Mouse (Mus musculus) liver, adult (tissue): ENCODE measurements around the gene Catsper2.

Experiments used
- GATA4 ChIP-seq: IDR thresholded peaks from 2 replicates; pipeline ENCODE4 v1.6.1; 2014; ENCODE audit warnings: mild to moderate bottlenecking, low read length; ENCODE audit not compliant: insufficient replicate concordance

Catsper2 gene

DNA sequence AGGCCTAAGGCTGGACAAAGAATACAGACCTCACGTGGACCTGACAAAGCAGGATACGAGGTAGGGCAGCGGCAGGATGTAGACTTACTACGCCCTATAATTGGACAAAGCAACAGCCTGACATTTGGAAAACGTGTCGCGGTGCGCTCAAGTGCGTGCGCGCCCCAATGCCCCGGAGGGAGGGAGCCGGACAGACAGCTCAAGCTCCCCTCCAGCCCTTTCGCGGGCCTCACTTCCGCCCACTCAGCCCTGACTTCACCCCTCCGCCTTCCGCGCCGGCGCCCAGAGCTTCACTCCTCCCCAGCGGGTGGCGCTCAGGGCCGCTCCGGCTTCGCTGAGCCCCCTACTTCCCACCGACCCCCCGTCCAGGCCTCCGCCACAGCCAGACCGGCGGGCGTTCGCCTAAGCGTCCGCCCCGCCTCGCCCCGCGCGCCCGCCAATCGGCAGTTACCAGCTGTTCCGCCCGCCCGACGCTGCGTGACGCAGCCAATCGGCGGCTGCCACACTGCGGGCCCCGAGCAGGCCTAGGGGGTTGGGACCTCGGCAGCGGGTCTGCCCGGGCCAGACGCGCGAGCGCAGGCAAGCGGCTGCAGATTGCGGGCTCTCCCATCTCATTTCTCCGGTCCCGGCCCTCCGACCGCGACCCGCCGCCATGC, at the start of gene Catsper2, which contains the start of gene Pdia3:
TSS of gene Catsper2 (minus strand) at position 406 of the 656 bp plus-strand sequence.
TSS of gene Pdia3 (plus strand) at position 389 of the 656 bp plus-strand sequence.
- no peak for TF ChIP-seq GATA4

DNA sequence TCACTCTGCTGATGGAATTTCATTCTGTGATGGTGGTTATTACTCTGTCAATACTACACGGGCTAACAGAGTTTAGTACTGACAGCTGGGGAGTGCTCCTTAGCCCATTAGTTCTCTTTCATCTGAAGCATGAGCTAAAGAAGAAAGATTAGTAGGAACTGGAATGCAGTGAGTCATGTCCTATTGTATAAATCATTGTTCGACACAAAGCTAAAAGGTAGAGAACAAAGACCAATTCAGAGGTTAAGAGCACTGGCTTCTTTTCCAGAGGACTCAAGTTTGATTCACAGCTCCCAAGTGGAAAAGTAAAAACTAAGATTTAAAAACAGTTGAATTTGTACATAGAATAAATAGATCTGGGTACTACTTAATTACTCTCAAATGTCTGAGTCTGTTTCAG, 46.5 kb upstream of the Catsper2 start:
- no peak for TF ChIP-seq GATA4

DNA sequence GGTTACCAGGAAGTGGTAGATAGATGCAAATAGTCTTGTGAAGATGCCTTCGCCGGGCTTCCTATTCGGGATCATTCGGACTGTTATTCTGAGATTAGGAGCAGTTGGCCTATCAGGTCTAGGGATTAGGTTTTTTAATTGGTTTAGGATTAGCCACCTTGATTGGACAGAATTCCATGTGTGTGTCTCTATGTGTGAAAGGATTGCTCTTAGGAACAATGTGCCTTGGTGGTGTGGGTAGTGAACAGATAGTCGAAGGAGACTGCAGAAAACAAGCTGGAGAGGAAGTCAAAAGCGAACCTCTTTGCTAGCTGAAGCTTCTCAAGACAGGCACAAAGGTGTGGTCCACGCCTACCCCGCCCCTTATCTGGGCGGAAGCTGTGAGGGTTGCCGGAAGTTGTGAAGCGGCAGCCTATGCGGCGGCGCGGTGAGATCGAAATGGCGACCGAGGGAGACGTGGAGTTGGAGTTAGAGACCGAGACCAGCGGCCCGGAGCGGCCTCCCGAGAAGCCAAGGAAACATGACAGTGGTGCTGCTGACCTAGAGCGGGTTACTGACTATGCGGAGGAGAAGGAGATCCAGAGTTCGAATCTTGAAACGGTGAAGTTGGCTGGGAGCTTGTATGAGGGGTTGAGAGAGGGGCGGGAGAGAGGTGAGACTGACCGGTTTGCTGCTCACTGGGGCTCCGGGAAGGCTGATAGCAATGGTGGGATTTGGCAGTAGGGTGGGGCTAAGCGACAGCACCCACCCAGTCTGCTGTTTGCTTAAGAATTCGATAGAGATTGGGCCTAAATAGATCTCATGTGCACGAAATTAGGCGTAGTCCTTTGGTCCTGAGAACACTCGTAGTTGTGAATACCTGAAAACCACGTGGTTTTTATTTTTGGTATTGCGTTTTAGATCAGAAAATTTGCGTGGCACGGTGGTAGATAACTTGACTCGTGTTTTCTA, 43.4 kb upstream of the Catsper2 start, which contains the start of gene Serinc4:
TSS of gene Serinc4 (minus strand) at position 90 of the 951 bp plus-strand sequence.
- peak; percentile 82; the same call in 1 of the 2 replicates for TF ChIP-seq GATA4

DNA sequence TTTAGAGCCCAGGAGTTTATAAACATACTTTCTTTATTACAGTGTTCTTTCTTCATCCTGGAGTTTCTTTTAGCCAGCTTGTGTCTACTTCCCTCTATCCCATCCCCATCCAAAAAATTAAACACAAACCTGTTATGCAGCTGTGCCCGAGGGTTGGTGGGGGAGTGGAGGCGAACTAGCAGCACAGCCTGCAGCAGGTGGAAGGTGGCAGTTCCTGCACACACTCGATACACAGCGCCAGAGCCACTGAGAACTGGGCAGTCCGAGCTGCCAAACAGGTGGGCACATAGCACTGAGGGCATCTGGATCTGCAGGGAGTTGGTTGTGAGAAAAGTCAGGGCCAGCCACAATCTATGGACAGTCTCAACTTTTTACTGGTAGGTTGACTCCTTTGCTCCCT, 41.9 kb upstream of the Catsper2 start:
- no peak for TF ChIP-seq GATA4

DNA sequence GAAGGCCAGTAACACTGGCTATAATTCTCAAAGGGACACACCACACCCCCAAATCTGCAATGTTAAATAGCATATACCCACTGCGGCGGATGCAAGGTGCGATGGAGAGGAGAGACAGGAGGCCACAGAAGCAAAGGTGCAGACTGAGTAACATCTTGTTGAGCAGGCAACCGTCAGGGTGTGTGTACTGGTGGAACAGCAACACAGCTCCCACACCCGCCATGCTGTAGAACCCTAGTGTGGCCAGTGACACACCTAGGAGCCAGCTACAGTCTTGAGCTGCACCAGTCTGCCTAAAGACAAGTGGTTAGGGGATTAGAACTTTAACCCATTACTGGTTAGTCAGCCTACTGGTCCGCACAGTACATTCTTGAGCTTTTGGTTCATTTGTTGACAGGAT, 40.3 kb upstream of the Catsper2 start:
- TF ChIP-seq GATA4, result no peak

DNA sequence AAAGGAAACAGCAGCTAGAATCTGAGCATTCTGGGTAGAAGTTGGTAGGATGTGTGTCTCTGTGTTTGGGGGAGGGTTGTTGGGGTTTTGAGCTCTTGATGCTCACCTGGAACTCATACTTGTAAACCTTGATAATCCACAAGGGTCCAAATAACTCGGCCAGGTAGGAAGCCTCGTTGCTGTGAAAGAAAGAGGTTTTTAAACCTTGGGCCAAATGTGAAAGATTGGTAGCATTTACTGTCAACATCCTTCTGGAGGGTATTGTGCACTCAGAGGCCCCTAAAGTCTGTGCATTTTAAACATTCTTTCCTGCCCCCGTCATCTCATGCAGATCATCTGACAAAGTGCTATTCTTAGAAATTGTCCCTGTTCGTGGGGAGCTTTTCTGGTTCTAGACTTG, 39.4 kb upstream of the Catsper2 start, which contains the start of gene Hypk:
TSS of gene Hypk (plus strand) at position 301 of the 400 bp plus-strand sequence.
- TF ChIP-seq GATA4, result no peak

DNA sequence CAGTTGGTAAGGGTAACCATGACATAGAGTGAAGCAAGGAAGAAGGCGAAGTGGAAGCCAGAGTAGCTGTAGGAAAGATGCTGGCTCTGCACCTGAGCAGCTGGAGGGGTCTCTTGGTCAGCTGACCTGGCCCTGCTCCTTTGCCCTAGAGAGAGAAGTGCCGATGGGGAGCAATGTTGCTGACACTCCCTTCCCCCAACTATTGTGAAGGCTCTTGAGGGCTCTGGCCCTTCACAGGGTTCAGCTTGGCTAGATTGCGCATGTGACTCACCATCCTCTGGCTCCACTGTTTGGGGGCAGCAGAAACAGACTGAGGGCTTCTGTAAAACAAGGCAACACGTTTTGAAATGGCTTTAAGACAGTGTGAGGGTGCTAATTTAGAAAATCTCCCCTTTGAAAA, 38.8 kb upstream of the Catsper2 start:
- no peak for TF ChIP-seq GATA4

DNA sequence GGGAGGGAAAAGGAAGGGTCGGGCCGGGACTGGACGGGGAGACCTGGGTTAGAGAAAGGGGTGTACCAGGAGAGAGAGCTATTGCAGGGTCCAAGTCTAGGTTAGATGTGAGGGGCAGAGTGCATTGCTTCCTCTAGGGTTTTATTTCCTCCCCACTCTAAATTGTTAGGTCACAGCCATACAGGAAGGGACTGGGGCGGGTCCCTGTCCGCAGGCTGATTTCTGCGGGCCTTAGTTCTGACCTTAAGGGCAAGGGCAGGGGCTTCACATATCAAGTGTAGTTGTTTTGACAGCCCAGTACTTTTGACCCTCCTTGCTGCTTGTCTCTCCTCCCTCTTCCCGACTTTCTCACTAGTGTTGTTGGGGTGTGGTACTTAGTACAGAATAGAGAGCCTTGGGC, 36.5 kb upstream of the Catsper2 start:
- TF ChIP-seq GATA4, result no peak

DNA sequence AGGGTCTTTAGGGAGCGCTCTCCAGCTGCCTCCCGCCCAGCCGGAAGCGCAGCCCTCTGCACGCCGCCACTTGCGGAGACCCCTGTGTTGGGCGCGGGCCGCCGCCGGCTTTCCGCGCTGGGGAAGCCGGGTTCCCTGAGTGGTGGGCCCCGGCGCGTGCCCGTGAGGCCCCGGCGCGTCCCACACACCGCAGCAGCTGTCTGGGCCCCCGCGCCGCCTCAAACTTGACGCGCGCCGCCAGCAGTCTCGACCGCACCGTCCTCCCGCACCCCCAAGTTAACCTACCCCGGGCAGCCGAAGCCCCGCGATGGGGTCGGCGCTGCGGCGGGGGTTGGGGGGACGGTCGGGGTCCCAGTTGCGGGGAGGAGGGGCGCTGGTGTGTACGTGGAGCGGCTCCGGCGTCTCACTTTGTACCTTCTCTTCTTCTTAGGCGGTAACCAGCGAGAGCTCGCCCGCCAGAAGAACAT, 36.0 kb upstream of the Catsper2 start:
- no peak for TF ChIP-seq GATA4

DNA sequence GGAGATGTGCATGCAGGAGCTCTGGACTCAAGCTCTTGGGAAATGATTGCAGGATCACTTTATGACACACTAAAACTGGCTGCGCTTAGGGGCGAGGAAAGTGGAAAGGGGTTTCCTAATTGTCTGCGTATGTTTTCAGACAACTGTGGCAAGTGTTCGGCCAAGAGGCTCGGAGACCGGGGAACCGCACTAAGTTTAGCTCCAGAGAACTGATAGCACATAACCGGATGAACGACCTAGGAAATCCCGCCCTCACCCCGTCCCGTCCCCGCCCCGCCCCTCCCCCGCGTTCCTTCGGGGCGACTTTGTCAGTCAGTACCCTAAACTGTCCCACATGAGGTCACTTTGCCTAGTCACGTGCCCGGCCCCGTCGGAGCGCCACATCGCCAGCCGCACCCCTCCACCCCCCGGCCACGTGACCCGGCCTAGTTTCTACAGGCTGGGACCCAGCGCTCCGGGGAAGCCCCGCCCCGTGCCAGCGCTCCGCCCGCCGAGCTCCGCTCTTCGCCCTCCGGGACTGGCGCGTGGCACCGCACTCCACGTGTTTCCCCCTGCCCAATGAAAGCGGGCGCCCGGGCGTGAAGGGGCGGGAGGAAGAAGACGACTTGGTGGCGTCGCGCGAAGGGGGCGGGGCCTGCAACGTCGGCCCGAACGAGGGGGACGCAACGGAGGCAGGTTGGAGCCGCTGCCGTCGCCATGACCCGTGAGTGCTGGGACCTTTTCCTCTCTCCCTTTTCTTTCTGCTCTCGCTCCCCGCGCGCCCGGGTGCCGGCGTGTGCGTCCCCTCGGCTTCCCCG, 35.3 kb upstream of the Catsper2 start, which contains the start of gene Serf2:
TSS of gene Serf2 (plus strand) at position 457 of the 797 bp plus-strand sequence.
- peak; percentile 87; the same call in 1 of the 2 replicates for TF ChIP-seq GATA4

DNA sequence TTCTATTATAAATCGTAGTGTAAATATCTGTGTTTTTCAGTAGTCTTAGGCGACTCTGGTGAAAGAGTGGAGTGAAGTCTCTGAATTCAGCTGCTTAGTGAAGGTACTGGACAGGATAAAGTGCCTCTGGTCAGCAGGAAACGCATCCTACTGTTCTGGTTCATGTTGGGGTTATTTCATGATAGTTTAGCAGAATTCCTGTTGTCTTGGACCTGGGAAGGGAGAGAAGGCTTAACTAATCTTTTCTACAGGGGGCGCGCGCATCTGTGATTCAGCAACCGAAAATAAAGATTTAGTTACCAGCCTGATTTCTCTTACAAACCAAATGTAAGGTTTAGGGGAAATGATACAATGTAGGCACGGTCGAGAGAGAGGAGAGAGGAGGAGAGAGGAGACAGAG, 34.5 kb upstream of the Catsper2 start:
- TF ChIP-seq GATA4, result no peak

DNA sequence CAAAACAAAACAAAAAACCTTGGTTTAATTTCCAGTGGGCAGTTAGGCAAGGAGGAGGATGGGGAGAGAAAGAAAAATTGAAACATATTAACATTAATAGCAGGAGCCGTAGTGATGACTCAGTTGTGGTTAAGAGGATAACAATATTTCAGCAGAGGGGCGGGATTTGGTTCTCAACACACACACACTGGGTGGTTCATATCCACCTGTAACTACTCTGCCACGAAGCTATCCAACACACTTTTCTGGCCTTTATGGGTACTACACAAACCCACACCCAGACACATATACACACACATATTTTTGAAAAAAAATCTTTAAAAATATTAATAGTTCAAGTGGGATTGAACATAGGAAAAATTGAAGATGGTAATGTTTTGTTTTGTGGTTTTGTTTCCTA, 33.4 kb upstream of the Catsper2 start:
- TF ChIP-seq GATA4, result no peak

DNA sequence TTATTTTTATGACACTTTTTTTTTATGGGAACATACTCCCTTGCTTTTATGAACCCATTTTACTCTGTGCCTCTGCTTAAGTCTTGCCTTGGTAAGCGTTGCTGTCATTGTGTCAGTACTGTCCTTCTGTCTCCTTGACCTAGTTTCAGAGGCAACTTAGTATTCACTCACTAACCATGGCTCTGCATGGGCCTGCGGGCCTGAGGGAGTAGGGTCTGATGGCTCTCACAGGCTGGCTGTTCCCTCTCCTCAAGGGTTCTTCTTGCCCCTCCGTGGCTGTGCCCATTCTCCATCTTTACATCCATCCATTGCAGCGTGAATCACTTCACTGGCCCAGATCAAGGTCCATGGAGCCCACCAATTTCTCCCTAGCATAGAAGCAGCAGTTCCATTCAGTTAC, 32.9 kb upstream of the Catsper2 start:
- no peak for TF ChIP-seq GATA4

DNA sequence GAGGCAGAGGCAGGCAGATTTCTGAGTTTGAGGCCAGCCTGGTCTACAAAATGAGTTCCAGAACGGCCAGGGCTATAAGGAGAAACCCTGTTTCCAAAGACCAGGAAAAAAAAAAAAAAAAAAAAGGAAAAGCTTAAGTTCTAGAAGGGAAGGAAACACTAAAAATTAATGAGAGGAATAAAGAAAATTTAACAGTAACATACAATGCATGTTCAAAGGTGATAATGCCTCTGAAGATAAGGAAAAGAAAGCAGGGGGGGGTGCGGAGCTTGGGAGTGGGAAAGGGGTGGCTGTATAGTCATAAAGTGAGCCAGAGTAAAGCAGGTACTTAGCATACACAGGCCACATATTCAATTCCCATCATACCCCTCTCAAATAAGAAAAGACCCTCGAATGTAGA, 31.5 kb upstream of the Catsper2 start:
- TF ChIP-seq GATA4, result no peak

DNA sequence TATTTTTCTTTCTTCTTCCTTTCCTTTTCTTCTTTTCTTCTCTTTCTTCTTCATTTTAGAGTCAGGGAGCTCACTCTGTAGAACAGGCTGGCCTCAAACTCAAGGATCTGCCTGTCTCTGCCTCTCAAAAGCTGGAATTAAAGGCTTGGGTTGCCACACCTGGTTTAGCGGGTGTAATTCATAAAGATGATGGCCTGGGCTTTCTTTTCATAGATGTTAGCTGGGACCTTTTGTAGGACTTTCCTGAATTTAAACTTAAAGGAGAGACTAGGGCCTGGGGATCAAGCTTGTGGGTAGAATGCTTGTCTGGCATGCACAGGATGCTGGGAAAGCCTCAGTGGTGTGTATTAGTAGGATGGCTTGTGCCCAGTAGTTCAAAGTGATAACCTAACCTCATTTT, 30.6 kb upstream of the Catsper2 start, which contains the start of gene Ell3:
TSS of gene Ell3 (minus strand) at position 101 of the 400 bp plus-strand sequence.
- TF ChIP-seq GATA4, result no peak

DNA sequence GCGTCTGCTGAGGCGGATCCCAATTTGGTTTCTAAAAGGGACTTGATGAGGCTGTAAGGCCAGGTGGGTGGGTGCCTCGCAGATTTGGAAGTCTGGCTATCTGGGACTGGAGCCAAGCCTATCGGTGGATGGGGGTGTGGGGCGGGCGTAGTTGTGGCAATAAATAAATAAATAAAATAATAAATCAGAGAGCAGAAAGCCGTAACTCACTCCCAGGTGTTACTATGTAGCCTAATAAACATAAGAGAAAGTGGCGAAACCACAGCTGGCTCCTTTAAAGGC, 29.4 kb upstream of the Catsper2 start:
- TF ChIP-seq GATA4, result no peak
